Mouse (Mus musculus): Measurements from ENCODE around the gene Gins2. TPM values are rescaled to one million over a fixed set of nuclear protein-coding genes. Genes with fewer than 3 reads are reported as not detected.

The Gins2 gene
- polyA plus RNA-seq, 1 experiment from 2014 or later = 6.1 TPM

DNA sequence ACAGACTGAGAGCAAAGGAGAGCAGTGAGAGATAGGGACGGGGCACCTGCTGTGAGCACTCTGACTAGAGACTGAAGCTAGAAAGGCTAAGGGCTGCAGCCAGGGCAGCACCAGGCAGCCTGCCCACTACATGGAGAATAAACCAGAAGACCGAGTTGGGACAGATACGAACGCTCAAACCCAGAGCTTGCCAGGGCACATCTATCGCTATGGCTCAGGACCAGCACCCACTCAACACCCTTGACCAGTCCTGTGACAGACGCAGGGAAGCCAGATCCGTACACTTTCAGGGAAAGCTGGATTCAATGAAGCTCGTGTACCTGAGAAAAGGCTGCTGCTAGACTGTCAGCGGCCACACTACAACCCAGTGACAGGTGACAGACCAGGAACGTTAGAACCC lies 3.6 kb downstream of the Gins2 start:
- WGBS (ENCODE audit: missing documents) = 91% methylated on average over 10 of the region's 10 CpGs

DNA sequence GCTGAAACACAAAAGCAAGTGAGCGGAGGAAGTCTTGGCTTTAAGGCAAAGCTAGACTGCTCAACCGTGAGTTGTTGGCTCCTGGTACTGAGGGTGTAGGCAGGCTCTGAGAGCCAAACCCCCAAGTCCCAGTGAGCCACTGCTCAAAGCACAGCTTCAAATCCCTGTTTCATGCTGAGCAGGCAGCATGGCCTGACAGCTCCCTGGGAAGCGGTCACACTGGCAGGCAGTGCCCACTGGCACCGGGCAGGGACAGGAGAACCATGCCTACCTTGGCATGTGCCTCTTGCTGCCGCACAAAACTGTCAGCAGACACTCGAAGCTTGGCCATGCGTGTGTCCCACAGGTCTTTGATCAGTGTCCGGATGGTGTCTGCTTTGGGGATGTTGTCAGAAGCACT lies 7.3 kb downstream of the Gins2 start:
- Histone ChIP-seq H3K36me3 (ENCODE audit: inconsistent target) (peaks cover 49% of the 10 kb centered on the region), H3K79me2 (ENCODE audit: inconsistent target) (0 out of 2 replicates have a peak, but pooled peaks cover 3% of the 10 kb centered on the region), H3K4me3 (ENCODE audit: inconsistent target) (no peak overlapping the region), H3K27ac (no peak overlapping the region)
- WGBS (ENCODE audit: missing documents) = 92% methylated on average over 8 of the region's 8 CpGs

More for the DNA sequence above, 3.6 kb downstream of the Gins2 start:
- H3K4me3 ChIP-seq (ENCODE audit: inconsistent target) = no peak overlapping the region
- peaks cover 12% of the 10 kb centered on the region for H3K36me3 ChIP-seq (ENCODE audit: inconsistent target)
- no peak overlapping the region for H3K27ac ChIP-seq
- H3K79me2 ChIP-seq (ENCODE audit: inconsistent target) = peaks cover 13% of the 10 kb centered on the region; the same call in 1 of the 2 replicates

DNA sequence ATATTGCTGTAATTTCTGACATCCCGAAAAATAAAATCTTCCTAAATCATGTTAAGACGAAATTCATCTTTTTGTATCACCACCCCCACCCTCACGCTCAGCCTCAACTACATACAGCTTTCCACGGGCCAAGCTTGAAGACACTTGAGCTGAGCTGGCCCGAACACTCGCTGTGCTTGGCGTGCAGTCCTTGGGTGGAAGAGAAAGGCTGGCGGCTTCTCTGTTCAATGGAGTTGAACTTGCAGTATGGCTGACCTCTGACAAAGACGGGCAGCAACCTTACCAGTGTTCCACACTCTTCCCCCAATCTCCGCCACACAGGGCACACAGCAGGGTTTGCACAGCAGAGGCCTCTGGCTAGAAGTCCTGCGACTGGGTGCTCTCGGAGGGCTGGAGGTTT lies 7.8 kb downstream of the Gins2 start:
- Histone ChIP-seq H3K36me3 (ENCODE audit: inconsistent target) (peaks cover 54% of the 10 kb centered on the region), H3K79me2 (ENCODE audit: inconsistent target) (no peaks in the 10 kb centered on the region), H3K4me3 (ENCODE audit: inconsistent target) (no peak overlapping the region), H3K27ac (no peak overlapping the region)
- WGBS (ENCODE audit: missing documents) = 93% methylated on average over 12 of the region's 12 CpGs

DNA sequence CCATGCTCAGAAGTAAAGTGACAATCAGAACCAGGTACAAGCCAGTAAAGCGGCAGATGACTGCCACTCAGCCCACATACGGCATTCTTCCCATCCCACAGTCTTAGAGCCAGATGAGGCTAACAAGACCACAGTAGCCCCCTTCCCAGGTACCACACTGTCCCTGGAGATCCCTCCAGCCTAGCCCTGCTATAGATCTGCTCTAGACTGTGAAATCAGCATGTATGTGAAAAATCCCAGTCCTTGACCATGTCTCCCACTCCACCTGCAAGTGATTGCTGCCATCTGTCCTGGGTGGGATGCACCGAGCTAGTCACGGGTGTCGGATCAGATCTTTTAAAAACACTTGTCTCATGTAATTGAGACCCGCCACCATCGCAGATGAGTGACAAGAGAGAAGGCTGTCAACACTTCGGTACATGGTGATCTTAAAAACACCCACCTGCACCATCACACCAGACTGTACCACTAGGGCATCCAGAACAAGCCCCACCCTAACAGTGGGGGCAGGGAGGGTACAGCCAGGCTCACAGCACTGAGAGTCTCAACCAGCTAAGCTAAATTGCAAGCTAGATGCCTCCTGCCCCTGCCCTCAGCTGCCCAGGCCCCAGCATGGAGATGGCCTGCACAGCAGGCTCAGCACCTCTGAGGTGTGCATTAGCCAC lies 8.6 kb downstream of the Gins2 start:
- Histone ChIP-seq H3K79me2 (ENCODE audit: inconsistent target) (no peaks in the 10 kb centered on the region), H3K36me3 (ENCODE audit: inconsistent target) (peaks cover 62% of the 10 kb centered on the region), H3K27ac (no peak overlapping the region), H3K4me3 (ENCODE audit: inconsistent target) (no peak overlapping the region)
- WGBS (ENCODE audit: missing documents) = 93% methylated on average over 8 of the region's 8 CpGs

DNA sequence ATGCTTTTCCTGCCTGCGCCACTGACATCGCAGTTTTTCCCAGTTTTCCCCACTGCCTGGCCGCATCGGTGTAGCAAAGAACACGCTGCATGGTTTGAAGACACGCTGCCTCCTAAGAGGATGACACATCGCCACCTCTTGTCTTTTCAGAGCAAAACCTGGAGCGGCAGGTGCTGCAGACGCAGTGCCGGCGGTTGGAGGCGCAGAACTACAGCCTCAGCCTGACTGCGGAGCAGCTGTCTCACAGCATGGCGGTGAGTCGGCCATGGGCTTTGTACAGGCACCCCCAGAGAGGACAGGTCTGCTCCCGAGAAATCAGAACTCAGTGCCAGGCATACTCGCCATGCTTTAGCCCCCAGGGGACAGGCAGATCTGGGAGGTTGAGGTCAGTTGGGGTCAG lies 11.3 kb downstream of the Gins2 start:
- Histone ChIP-seq H3K36me3 (ENCODE audit: inconsistent target) (peaks cover 89% of the 10 kb centered on the region), H3K79me2 (ENCODE audit: inconsistent target) (no peaks in the 10 kb centered on the region), H3K27ac (no peak overlapping the region), H3K4me3 (ENCODE audit: inconsistent target) (no peak overlapping the region)
- WGBS (ENCODE audit: missing documents) = 95% methylated on average over 16 of the region's 17 CpGs

DNA sequence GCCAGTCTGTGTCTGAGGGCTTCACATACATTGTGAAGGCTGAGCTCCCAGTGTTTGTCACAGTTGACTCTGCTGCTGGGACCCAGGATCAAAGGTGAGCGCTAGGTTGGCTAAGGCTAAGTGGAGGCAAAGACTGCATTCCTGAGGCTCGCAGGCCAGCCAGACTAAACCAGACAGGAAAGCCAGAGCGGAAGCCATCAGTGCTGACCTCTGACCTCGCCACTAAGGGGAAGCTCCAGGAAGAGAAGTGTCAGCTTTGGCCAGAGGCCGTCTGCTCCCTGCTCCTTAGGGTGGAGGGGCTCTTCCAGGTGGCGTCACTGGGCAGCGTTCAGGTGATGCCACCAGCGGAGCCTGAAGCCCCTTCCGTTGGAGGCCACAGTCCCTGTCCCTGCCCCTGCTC lies 13.3 kb downstream of the Gins2 start:
- H3K79me2 ChIP-seq (ENCODE audit: inconsistent target) = no peaks in the 10 kb centered on the region
- H3K4me3 ChIP-seq (ENCODE audit: inconsistent target) = no peak overlapping the region
- no peak overlapping the region for H3K27ac ChIP-seq
- H3K36me3 ChIP-seq (ENCODE audit: inconsistent target) = peaks cover 92% of the 10 kb centered on the region
- WGBS (ENCODE audit: missing documents) = 93% methylated on average over 9 of the region's 9 CpGs

DNA sequence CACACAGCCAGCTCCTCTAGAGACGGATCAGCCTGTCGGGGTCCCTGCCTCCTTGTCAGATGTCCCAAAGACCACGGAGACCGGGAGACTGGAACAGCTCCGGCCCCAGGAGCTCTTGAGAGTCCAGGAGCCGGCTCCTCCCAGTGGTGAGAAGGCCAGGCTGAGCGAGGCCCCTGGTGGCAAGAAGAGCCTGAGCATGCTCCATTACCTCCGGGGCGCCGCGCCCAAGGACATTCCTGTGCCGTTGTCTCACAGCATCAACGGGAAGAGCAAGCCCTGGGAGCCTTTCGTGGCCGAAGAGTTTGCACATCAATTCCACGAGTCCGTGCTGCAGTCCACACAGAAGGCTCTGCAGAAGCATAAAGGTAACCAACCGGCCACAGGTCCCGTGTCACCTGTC lies 14.2 kb downstream of the Gins2 start:
- 97% methylated on average over 17 of the region's 19 CpGs for WGBS (ENCODE audit: missing documents)
- H3K27ac ChIP-seq = no peak overlapping the region
- H3K36me3 ChIP-seq (ENCODE audit: inconsistent target) = peaks cover 84% of the 10 kb centered on the region
- H3K79me2 ChIP-seq (ENCODE audit: inconsistent target) = no peaks in the 10 kb centered on the region
- H3K4me3 ChIP-seq (ENCODE audit: inconsistent target) = no peak overlapping the region

DNA sequence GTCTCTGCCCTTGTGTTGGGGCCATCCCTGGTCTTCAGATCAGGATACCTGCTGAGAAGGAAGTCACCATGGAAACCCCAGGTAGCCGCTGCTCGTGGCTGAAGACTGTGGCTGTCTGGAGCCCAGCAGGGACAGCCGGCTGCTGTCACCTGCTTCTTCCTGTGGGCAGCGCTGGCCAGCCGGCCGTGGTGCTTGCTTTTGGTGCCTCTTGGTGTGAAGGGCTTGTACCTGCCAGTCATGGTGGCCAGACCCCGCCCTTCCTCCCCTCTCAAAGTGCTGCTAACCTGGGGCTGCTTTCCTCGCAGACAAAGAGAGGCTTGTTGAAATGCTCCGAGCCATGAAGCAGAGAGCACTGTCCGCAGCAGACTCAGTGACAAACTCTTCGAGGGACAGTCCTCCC lies 15.2 kb downstream of the Gins2 start:
- H3K27ac ChIP-seq = no peak overlapping the region

DNA sequence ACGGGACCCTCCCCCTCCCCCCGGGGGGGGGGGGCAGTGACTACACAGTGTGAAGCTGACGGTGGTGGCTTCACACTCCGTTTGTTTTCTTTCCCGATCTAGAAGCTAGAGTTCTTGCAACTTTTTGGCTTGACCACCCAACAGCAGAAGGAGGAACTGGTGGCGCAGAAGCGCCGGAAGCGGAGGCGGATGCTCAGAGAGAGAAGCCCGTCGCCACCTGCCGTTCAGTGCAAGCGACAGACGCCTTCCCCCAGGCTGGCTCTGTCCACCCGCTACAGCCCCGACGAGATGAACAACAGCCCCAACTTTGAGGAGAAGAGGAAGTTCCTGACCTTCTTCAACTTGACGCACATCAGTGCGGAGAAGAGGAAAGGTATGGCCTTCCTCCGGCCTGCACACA lies 16.6 kb downstream of the Gins2 start:
- H3K4me3 ChIP-seq (ENCODE audit: inconsistent target) = no peak overlapping the region
- peaks cover 64% of the 10 kb centered on the region for H3K36me3 ChIP-seq (ENCODE audit: inconsistent target)
- peak overlapping the region; percentile 22; the same call in 1 of the 2 replicates for H3K27ac ChIP-seq
- H3K79me2 ChIP-seq (ENCODE audit: inconsistent target) = no peaks in the 10 kb centered on the region
- WGBS (ENCODE audit: missing documents) = 14% methylated on average over 20 of the region's 21 CpGs

More for the DNA sequence above, 15.2 kb downstream of the Gins2 start:
- Histone ChIP-seq H3K36me3 (ENCODE audit: inconsistent target) (peaks cover 73% of the 10 kb centered on the region), H3K79me2 (ENCODE audit: inconsistent target) (no peaks in the 10 kb centered on the region), H3K4me3 (ENCODE audit: inconsistent target) (no peak overlapping the region)
- WGBS (ENCODE audit: missing documents) = 90% methylated on average over 11 of the region's 11 CpGs

DNA sequence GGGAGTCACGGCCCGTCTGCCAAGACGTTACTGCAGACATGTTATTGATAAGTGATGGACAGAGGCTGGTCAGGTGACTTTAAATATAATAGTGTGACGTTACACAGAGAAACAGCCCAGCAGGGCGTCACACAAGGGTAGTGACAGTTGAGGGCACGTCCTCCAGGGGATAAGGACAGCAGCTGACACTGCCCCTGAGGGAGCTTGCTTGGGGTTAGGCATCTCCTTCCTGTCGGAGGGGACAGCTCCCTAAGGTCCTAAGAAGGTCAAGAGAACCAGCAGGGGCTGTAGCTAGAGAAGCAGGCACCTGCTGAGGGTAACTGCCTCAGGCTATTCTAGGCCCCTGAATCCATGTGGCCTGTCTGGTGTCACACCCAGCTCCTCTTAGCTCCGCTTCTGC lies 17.5 kb downstream of the Gins2 start:
- 100% methylated on average over 8 of the region's 8 CpGs for WGBS (ENCODE audit: missing documents)
- no peak overlapping the region for H3K27ac ChIP-seq

DNA sequence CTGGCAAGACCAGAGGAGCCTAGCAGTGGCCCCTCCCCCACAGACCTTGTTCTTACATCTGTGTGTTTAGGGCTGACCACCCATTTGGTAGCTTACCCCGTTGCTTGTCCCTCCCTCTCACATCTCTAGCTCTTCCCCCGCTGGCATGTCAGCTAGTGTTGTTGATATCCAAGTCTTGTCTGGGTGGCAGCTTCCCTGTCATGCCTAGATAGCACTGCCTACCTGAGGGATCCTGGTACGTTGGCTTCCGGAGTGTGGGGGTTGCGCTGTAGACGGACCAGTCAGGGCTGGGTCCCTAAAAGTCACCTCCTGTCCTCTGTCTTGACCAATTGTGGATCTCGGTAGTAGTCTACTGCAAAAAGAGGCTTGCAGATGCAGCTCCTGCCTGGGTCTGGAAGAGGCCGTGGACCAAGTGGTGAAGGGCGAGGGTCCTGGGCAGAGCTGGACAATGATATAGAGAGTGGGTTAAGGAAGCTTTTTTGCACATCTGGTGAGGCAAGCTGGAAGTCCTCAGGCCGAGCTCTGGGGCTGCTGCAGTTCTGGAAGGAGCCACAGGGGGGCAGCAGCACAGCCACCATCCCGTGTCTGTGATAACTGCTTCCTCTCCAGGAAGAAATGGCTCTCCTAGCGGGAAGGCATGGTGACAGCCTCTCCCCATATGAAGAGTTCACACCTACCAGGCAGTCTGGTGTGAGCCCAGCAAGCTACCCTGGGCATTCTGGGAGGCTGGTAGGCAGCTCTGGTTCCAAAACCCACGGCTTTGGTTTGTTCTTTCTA lies 19.0 kb downstream of the Gins2 start:
- H3K36me3 ChIP-seq (ENCODE audit: inconsistent target) = peaks cover 51% of the 10 kb centered on the region
- H3K79me2 ChIP-seq (ENCODE audit: inconsistent target) = peaks cover 16% of the 10 kb centered on the region; the same call in 1 of the 2 replicates
- no peak overlapping the region for H3K27ac ChIP-seq
- H3K4me3 ChIP-seq (ENCODE audit: inconsistent target) = no peak overlapping the region
- 61% methylated on average over 13 of the region's 13 CpGs for WGBS (ENCODE audit: missing documents)

More for the DNA sequence above, 17.5 kb downstream of the Gins2 start:
- peaks cover 2% of the 10 kb centered on the region; the same call in 1 of the 2 replicates for H3K79me2 ChIP-seq (ENCODE audit: inconsistent target)
- H3K4me3 ChIP-seq (ENCODE audit: inconsistent target) = no peak overlapping the region
- H3K36me3 ChIP-seq (ENCODE audit: inconsistent target) = peaks cover 64% of the 10 kb centered on the region

DNA sequence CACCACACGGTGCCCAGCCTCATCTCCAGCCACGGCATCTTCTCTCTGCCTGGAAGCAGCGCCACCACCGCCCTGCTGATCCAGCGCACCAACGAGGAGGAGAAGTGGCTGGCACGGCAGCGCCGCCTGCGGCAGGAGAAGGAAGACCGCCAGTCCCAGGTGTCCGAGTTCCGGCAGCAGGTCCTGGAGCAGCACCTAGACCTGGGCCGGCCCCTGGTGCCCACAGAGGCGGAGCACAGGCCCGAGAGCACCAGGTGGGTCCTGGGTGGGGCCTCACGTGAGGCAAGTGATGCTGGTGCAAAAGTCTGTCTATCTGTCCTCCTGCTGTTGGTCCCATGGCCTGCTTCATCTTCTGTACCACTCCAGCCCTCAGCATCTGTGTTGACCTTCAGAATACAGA lies 20.0 kb downstream of the Gins2 start:
- 95% methylated on average over 8 of the region's 17 CpGs for WGBS (ENCODE audit: missing documents)
- Histone ChIP-seq H3K36me3 (ENCODE audit: inconsistent target) (peaks cover 41% of the 10 kb centered on the region; the same call in 1 of the 2 replicates), H3K79me2 (ENCODE audit: inconsistent target) (peaks cover 17% of the 10 kb centered on the region; the same call in 1 of the 2 replicates), H3K27ac (no peak overlapping the region), H3K4me3 (ENCODE audit: inconsistent target) (no peak overlapping the region)

DNA sequence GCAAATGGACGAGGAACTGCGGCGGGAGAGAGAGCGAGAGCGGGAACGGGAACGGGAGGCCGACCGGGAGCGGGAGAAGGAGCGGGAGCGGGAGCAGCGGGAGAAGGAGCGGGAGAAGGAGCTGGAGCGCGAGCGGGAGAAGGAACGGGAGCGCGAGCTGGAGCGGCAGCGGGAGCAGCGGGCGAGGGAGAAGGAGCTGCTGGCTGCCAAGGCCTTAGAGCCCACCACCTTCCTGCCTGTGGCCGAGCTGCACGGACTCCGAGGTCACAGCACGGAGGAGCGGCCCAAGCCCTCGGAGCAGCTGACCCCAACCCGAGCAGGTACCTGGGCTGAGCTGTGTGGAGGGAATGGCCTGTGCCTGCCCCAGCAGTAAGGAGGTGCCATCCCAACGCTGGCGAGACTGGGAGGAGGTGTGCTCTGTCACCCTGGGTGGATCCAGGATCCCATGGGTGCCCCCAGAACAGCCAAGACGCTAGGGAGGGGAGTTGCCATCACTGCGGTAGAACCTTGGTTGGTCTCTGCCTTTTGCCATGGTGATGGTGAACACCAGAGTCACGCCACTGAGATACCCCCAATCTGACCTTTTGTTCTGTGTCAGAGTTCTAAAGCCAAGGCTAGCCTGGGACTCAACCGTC lies 20.8 kb downstream of the Gins2 start:
- Histone ChIP-seq H3K4me3 (ENCODE audit: inconsistent target) (no peak overlapping the region), H3K79me2 (ENCODE audit: inconsistent target) (peaks cover 17% of the 10 kb centered on the region; the same call in 1 of the 2 replicates), H3K36me3 (ENCODE audit: inconsistent target) (peaks cover 33% of the 10 kb centered on the region; the same call in 1 of the 2 replicates), H3K27ac (no peak overlapping the region)
- WGBS (ENCODE audit: missing documents) = 94% methylated on average over 35 of the region's 37 CpGs

DNA sequence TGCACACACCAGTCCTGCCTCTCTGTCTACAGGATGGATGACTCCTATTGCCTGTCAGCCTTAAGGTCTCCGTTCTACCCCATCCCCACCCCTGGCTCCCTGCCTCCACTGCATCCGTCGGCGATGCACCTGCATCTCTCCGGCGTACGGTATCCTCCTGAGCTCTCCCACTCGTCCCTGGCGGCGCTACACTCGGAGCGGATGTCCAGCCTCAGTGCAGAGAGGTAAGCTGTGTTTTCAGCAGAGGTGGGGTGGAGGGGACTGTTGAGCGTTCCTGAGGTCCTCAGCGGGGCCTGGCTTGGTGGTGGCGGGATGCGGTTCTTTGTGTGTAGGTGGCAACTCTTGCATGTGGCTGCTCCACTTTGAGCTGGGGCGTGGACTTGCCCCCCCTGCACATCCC lies 21.4 kb downstream of the Gins2 start:
- H3K79me2 ChIP-seq (ENCODE audit: inconsistent target) = peaks cover 17% of the 10 kb centered on the region; the same call in 1 of the 2 replicates
- H3K4me3 ChIP-seq (ENCODE audit: inconsistent target) = no peak overlapping the region
- H3K36me3 ChIP-seq (ENCODE audit: inconsistent target) = peaks cover 28% of the 10 kb centered on the region; the same call in 1 of the 2 replicates
- no peak overlapping the region for H3K27ac ChIP-seq
- 94% methylated on average over 13 of the region's 17 CpGs for WGBS (ENCODE audit: missing documents)

DNA sequence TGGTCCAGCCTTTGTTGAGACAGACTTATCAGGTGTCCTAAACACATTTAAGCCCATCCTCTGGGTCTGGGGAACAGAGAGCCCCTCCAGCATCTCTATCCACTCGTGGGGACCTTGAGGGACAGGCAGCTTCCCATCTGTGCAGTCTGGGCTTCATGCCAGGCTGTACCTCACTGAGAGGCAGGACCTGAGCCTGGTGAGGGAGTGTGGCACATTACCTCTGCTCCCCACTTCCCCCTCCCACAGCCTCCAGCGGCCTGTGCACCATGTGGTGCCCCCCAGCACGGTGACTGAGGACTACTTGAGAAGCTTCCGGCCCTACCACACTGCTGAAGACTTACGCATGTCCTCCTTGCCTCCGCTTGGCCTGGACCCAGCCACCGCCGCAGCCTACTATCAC lies 22.4 kb downstream of the Gins2 start:
- WGBS (ENCODE audit: missing documents) = 71% methylated on average over 8 of the region's 8 CpGs
- Histone ChIP-seq H3K4me3 (ENCODE audit: inconsistent target) (no peak overlapping the region), H3K36me3 (ENCODE audit: inconsistent target) (peaks cover 25% of the 10 kb centered on the region; the same call in 1 of the 2 replicates), H3K27ac (no peak overlapping the region), H3K79me2 (ENCODE audit: inconsistent target) (peaks cover 27% of the 10 kb centered on the region)

Data from macrophage (primary cell).